Mouse (Mus musculus): ENCODE data around the gene Galnt3.

- no peak for TF ChIP-seq CTCF (IDR thresholded peaks at IDR 0.05; ENCODE audit: low read depth)
- no peak for TF ChIP-seq EP300 (IDR thresholded peaks at IDR 0.05; ENCODE audit: low read depth)
Measured at GRCm38 (mm10) chr2:66101686-66102304, 23.0 kb downstream of the Galnt3 start.
